Mouse (Mus musculus) midbrain, embryonic 15.5 days (tissue): Measurements from ENCODE around the gene Adgrf5. TPM values are rescaled to one million over a fixed set of nuclear protein-coding genes. Genes with fewer than 3 reads are reported as not detected.

Experiments used
- polyA plus RNA-seq: library from polyadenylated mRNA; unstranded; fragments of >200 nt; fragmentation: Nextera tagmentation; extraction: Ambion mirVana; gene quantifications from 2 replicates; pipeline ENCODE4 v1.2.1, GENCODE M21; 2015

Gene Adgrf5
- polyA plus RNA-seq, 1 experiment from 2014 or later: 9.9 TPM

Other genes with a start within 250 kb of the Adgrf5 start
- gene Adgrf1, start 90.1 kb upstream of the Adgrf5 start, polyA plus RNA-seq: not detected in 2 replicates
- 0.10 TPM in 1 of 2 replicates, not detected in the other for gene Mep1a, start 142.4 kb downstream of the Adgrf5 start, polyA plus RNA-seq
- 0.43 and 0.50 TPM in 2 replicates for gene Ankrd66, start 183.2 kb downstream of the Adgrf5 start, polyA plus RNA-seq
- gene Pla2g7, start 207.6 kb downstream of the Adgrf5 start, polyA plus RNA-seq: 14.5 and 22.4 TPM in 2 replicates